Mouse (Mus musculus) forebrain, embryonic 13.5 days (tissue): Measurements from ENCODE around the gene Mtf2. TPM values are rescaled to one million over a fixed set of nuclear protein-coding genes. Genes with fewer than 3 reads are reported as not detected.
A peak's percentile ranks its signal among the peaks of the same experiment; 100 is the strongest.
"Not testable (repeated sequence)": the region's sequence is repeated elsewhere in the genome, so short reads cannot be mapped to it uniquely, and the experiment has no call there.

ENCODE experiments used
- ATAC-seq: fragments of 200-750 bp; cut with Nextera tagmentation; 2 replicates; pipeline ENCODE4 v1.8.0; 2017
- H3K27ac ChIP-seq: fragments of 300-500 bp; sonication (generic); 2 replicates; pipeline ENCODE4 v1.5.1; 2015; ENCODE audit warnings: inconsistent platforms, mild to moderate bottlenecking, moderate library complexity
- H3K27me3 ChIP-seq: fragments of 300-500 bp; sonication (generic); 2 replicates; pipeline ENCODE4 v1.6.1; 2015; ENCODE audit warnings: mild to moderate bottlenecking, inconsistent platforms
- H3K36me3 ChIP-seq: fragments of 300-500 bp; sonication (generic); 2 replicates; pipeline ENCODE4 v1.6.1; 2015; ENCODE audit warnings: mild to moderate bottlenecking, inconsistent platforms; ENCODE audit not compliant: poor library complexity, severe bottlenecking
- H3K4me1 ChIP-seq: fragments of 300-500 bp; sonication (generic); 2 replicates; pipeline ENCODE4 v1.6.1; 2015; ENCODE audit warnings: inconsistent platforms
- H3K4me2 ChIP-seq: fragments of 300-500 bp; sonication (generic); 2 replicates; pipeline ENCODE4 v1.6.1; 2015; ENCODE audit warnings: inconsistent platforms, mild to moderate bottlenecking, moderate library complexity
- H3K4me3 ChIP-seq: fragments of 300-500 bp; sonication (generic); 2 replicates; pipeline ENCODE4 v1.5.1; 2015; ENCODE audit warnings: mild to moderate bottlenecking, inconsistent platforms
- H3K9ac ChIP-seq: fragments of 300-500 bp; sonication (generic); 2 replicates; pipeline ENCODE4 v1.6.1; 2015; ENCODE audit warnings: mild to moderate bottlenecking, inconsistent platforms
- H3K9me3 ChIP-seq: fragments of 300-500 bp; sonication (generic); replicated peaks from 2 replicates; pipeline ENCODE4 v1.6.1; 2016; ENCODE audit warnings: inconsistent platforms
- WGBS: fragments of 180-500 bp; shearing (Covaris S2); methylation state at CpG from one replicate; pipeline ENCODE4 v1.1.7; 2015; 5-methylcytosine and 5-hydroxymethylcytosine counted together
- polyA plus RNA-seq: library from polyadenylated mRNA; unstranded; fragments of >200 nt; fragmentation: Nextera tagmentation; extraction: Ambion mirVana; gene quantifications from 2 replicates; pipeline ENCODE4 v1.2.1, GENCODE M21; 2015

The Mtf2 gene
- 143 and 160 TPM in 2 replicates for polyA plus RNA-seq

GRCm38 (mm10) chr5:108065465-108066411 is at the start of gene Mtf2:
Gene Mtf2 (plus strand): TSS chr5:108065674.
- ATAC-seq = peak; percentile 97
- peak within 1 kb of the TSS; percentile 67 for H3K4me2 ChIP-seq
- H3K4me3 ChIP-seq = peak within 1 kb of the TSS; percentile 82
- peaks cover 12% of the 10 kb centered on the region for H3K4me1 ChIP-seq
- WGBS = under 1% methylated on average over 59 of the region's 59 CpGs
- peaks cover 24% of the 10 kb centered on the region for H3K36me3 ChIP-seq
- no peaks in the 10 kb centered on the region; the same call in none of the 2 replicates for H3K9me3 ChIP-seq
- H3K27ac ChIP-seq = peak within 1 kb of the TSS; percentile 94
- peak within 1 kb of the TSS; percentile 96 for H3K9ac ChIP-seq
- no peaks in the 10 kb centered on the region for H3K27me3 ChIP-seq

GRCm38 (mm10) chr5:108017232-108017631 is 48.2 kb upstream of the Mtf2 start:
- no peaks in the 10 kb centered on the region for H3K9me3 ChIP-seq
- 91% methylated on average over 2 of the region's 2 CpGs for WGBS

GRCm38 (mm10) chr5:108019367-108019766 is 46.1 kb upstream of the Mtf2 start:
- Histone ChIP-seq H3K4me1 (no peaks in the 10 kb centered on the region), H3K36me3 (no peaks in the 10 kb centered on the region), H3K4me3 (no peak overlapping the region), H3K9me3 (no peaks in the 10 kb centered on the region), H3K4me2 (no peak overlapping the region), H3K27me3 (no peaks in the 10 kb centered on the region), H3K9ac (no peak overlapping the region), H3K27ac (no peak overlapping the region)
- ATAC-seq = no peak
- WGBS = 34% methylated on average over 2 of the region's 2 CpGs

More at GRCm38 (mm10) chr5:108017232-108017631, 48.2 kb upstream of the Mtf2 start:
- no peak overlapping the region for H3K4me2 ChIP-seq
- no peak overlapping the region for H3K9ac ChIP-seq
- H3K4me3 ChIP-seq = no peak overlapping the region
- H3K27me3 ChIP-seq = no peaks in the 10 kb centered on the region
- no peak overlapping the region for H3K27ac ChIP-seq
- H3K4me1 ChIP-seq = no peaks in the 10 kb centered on the region
- H3K36me3 ChIP-seq = no peaks in the 10 kb centered on the region
- no peak for ATAC-seq

- Histone ChIP-seq H3K36me3 (no peaks in the 10 kb centered on the region), H3K4me2 (no peak overlapping the region), H3K9ac (no peak overlapping the region), H3K9me3 (no peaks in the 10 kb centered on the region), H3K4me3 (no peak overlapping the region), H3K27me3 (no peaks in the 10 kb centered on the region), H3K4me1 (no peaks in the 10 kb centered on the region), H3K27ac (no peak overlapping the region)
- ATAC-seq = no peak
- 74% methylated on average over 3 of the region's 3 CpGs for WGBS
These were observed 44.1 kb upstream of the Mtf2 start for GRCm38 (mm10) chr5:108021346-108021745.

- no peak for ATAC-seq
- Histone ChIP-seq H3K27me3 (no peaks in the 10 kb centered on the region), H3K36me3 (no peaks in the 10 kb centered on the region), H3K4me1 (no peaks in the 10 kb centered on the region), H3K9ac (no peak overlapping the region), H3K4me3 (no peak overlapping the region), H3K4me2 (no peak overlapping the region), H3K9me3 (no peaks in the 10 kb centered on the region), H3K27ac (no peak overlapping the region)
- WGBS = 98% methylated on average over 4 of the region's 4 CpGs
These were observed 37.2 kb upstream of the Mtf2 start for GRCm38 (mm10) chr5:108028230-108028629.

- H3K36me3 ChIP-seq, H3K4me2 ChIP-seq, H3K9me3 ChIP-seq, H3K27ac ChIP-seq, H3K4me3 ChIP-seq, H3K4me1 ChIP-seq, ATAC-seq, H3K27me3 ChIP-seq, H3K9ac ChIP-seq: not testable (repeated sequence)
- WGBS = 90% methylated on average over 7 of the region's 7 CpGs
These were observed 36.5 kb upstream of the Mtf2 start for GRCm38 (mm10) chr5:108028797-108029536.

GRCm38 (mm10) chr5:108029968-108030367 is 35.5 kb upstream of the Mtf2 start:
- Histone ChIP-seq H3K27me3 (no peaks in the 10 kb centered on the region), H3K9me3 (no peaks in the 10 kb centered on the region), H3K4me3 (no peak overlapping the region), H3K4me2 (no peak overlapping the region), H3K27ac (no peak overlapping the region), H3K9ac (no peak overlapping the region), H3K36me3 (no peaks in the 10 kb centered on the region), H3K4me1 (0 out of 2 replicates have a peak, but pooled peaks cover 1% of the 10 kb centered on the region)
- 87% methylated on average over 2 of the region's 2 CpGs for WGBS
- ATAC-seq = no peak

GRCm38 (mm10) chr5:108031267-108031666 is 34.2 kb upstream of the Mtf2 start:
- WGBS = 92% methylated on average over 4 of the region's 4 CpGs
- H3K27ac ChIP-seq = no peak overlapping the region
- no peak for ATAC-seq

GRCm38 (mm10) chr5:108034194-108034593 is 31.3 kb upstream of the Mtf2 start:
- H3K9ac ChIP-seq = no peak overlapping the region
- peaks cover 12% of the 10 kb centered on the region; the same call in 1 of the 2 replicates for H3K4me1 ChIP-seq
- no peaks in the 10 kb centered on the region for H3K36me3 ChIP-seq
- H3K4me3 ChIP-seq = no peak overlapping the region
- H3K27me3 ChIP-seq = no peaks in the 10 kb centered on the region
- ATAC-seq = 0 out of 2 replicates have a peak, but pooled peaks have one; percentile 48
- H3K27ac ChIP-seq = no peak overlapping the region
- WGBS = 34% methylated on average over 4 of the region's 4 CpGs
- H3K4me2 ChIP-seq = no peak overlapping the region
- H3K9me3 ChIP-seq = no peaks in the 10 kb centered on the region

More at GRCm38 (mm10) chr5:108031267-108031666, 34.2 kb upstream of the Mtf2 start:
- H3K27me3 ChIP-seq = no peaks in the 10 kb centered on the region
- H3K4me1 ChIP-seq = peaks cover 12% of the 10 kb centered on the region; the same call in 1 of the 2 replicates
- no peaks in the 10 kb centered on the region for H3K9me3 ChIP-seq
- H3K36me3 ChIP-seq = no peaks in the 10 kb centered on the region
- H3K4me2 ChIP-seq = no peak overlapping the region
- H3K9ac ChIP-seq = no peak overlapping the region
- no peak overlapping the region for H3K4me3 ChIP-seq

GRCm38 (mm10) chr5:108035523-108035922 is 30.0 kb upstream of the Mtf2 start:
- Histone ChIP-seq H3K4me2 (no peak overlapping the region), H3K27me3 (no peaks in the 10 kb centered on the region), H3K36me3 (no peaks in the 10 kb centered on the region), H3K27ac (peak overlapping the region; percentile 32), H3K4me1 (peaks cover 12% of the 10 kb centered on the region; the same call in 1 of the 2 replicates), H3K9ac (no peak overlapping the region), H3K9me3 (no peaks in the 10 kb centered on the region), H3K4me3 (no peak overlapping the region)
- WGBS = 31% methylated on average over 2 of the region's 2 CpGs
- ATAC-seq = peak; percentile 84

- Histone ChIP-seq H3K4me1 (no peaks in the 10 kb centered on the region), H3K27ac (no peak overlapping the region), H3K27me3 (no peaks in the 10 kb centered on the region), H3K9me3 (no peaks in the 10 kb centered on the region), H3K4me2 (no peak overlapping the region), H3K36me3 (no peaks in the 10 kb centered on the region), H3K9ac (no peak overlapping the region), H3K4me3 (no peak overlapping the region)
- ATAC-seq = no peak
- WGBS = 82% methylated on average over 5 of the region's 5 CpGs
These were observed 23.4 kb upstream of the Mtf2 start for GRCm38 (mm10) chr5:108042061-108042460.

GRCm38 (mm10) chr5:108043908-108044307 is 21.6 kb upstream of the Mtf2 start:
- H3K27ac ChIP-seq = no peak overlapping the region
- H3K36me3 ChIP-seq = no peaks in the 10 kb centered on the region
- ATAC-seq = no peak
- H3K4me3 ChIP-seq = no peak overlapping the region
- H3K9ac ChIP-seq = no peak overlapping the region
- H3K27me3 ChIP-seq = no peaks in the 10 kb centered on the region
- H3K9me3 ChIP-seq = no peaks in the 10 kb centered on the region
- H3K4me2 ChIP-seq = no peak overlapping the region
- no peaks in the 10 kb centered on the region for H3K4me1 ChIP-seq
- WGBS = 88% methylated on average over 1 of the region's 1 CpGs
